Mouse (Mus musculus) spleen, postnatal 4 days (tissue): Measurements from ENCODE around the gene Gcm1.
A peak's percentile ranks its signal among the peaks of the same experiment; 100 is the strongest.

Experiments used
- DNase-seq, 2 experiments: peaks; one replicate each; pipeline ENCODE4 v3.0.0; 2022; ENCODE audit warnings: low spot score in 2 of 2

The Gcm1 gene

GRCm38 (mm10) chr9:78101431-78101830 lies 49.7 kb downstream of the Gcm1 start:
- DNase-seq = no peak

GRCm38 (mm10) chr9:78103965-78104560 lies 52.3 kb downstream of the Gcm1 start:
- DNase-seq = no peak

- DNase-seq = peak in 1 of 2 experiments; percentile 34
Observed at GRCm38 (mm10) chr9:78104973-78105372, 53.2 kb downstream of the Gcm1 start.

GRCm38 (mm10) chr9:78105501-78105932 lies 53.8 kb downstream of the Gcm1 start:
- DNase-seq = peak; percentile 41 to 69

GRCm38 (mm10) chr9:78106821-78107220 lies 55.1 kb downstream of the Gcm1 start:
- DNase-seq = peak in 1 of 2 experiments; percentile 33

- DNase-seq = no peak
Observed at GRCm38 (mm10) chr9:78107582-78107911, 55.8 kb downstream of the Gcm1 start.

GRCm38 (mm10) chr9:78107912-78108795 lies 56.4 kb downstream of the Gcm1 start:
- DNase-seq = peak; percentile 85 to 94

- DNase-seq = peak; percentile 84 to 89
Observed at GRCm38 (mm10) chr9:78108796-78109239, 57.1 kb downstream of the Gcm1 start, which contains the start of the genes Fbxo9 and Ick. TSS of gene Fbxo9 (minus strand) at chr9:78109065. TSS of gene Ick (plus strand) at chr9:78109192.

GRCm38 (mm10) chr9:78109656-78110055 lies 57.9 kb downstream of the Gcm1 start:
- no peak for DNase-seq

GRCm38 (mm10) chr9:78111456-78111855 lies 59.7 kb downstream of the Gcm1 start:
- DNase-seq = no peak

- peak; percentile 92 to 98 for DNase-seq
Observed at GRCm38 (mm10) chr9:78112770-78113537, 61.2 kb downstream of the Gcm1 start.

- DNase-seq = no peak
Observed at GRCm38 (mm10) chr9:78113538-78113885, 61.8 kb downstream of the Gcm1 start.
